Mouse (Mus musculus): Measurements from ENCODE around the gene Gm43720. TPM values are rescaled to one million over a fixed set of nuclear protein-coding genes. Genes with fewer than 3 reads are reported as not detected.

Gm43720 gene
- total RNA-seq, 1 experiment from 2014 or later = not detected

- no peak for ATAC-seq (replicated peaks; ENCODE audit: low read depth, poor library complexity, severe bottlenecking)
Measured at GRCm38 (mm10) chr5:138262582-138263240, 17.0 kb downstream of the Gm43720 start.

- ATAC-seq (replicated peaks; ENCODE audit: low read depth, poor library complexity, severe bottlenecking) = 0 out of 2 replicates have a peak, but pooled peaks have one; percentile 2
Measured at GRCm38 (mm10) chr5:138262001-138262400, 17.8 kb downstream of the Gm43720 start.

GRCm38 (mm10) chr5:138260834-138261233 lies 18.9 kb downstream of the Gm43720 start:
- no peak for ATAC-seq (replicated peaks; ENCODE audit: low read depth, poor library complexity, severe bottlenecking)

GRCm38 (mm10) chr5:138260051-138260450 lies 19.7 kb downstream of the Gm43720 start:
- ATAC-seq (replicated peaks; ENCODE audit: low read depth, poor library complexity, severe bottlenecking) = no peak

GRCm38 (mm10) chr5:138258993-138259392 lies 20.8 kb downstream of the Gm43720 start:
- ATAC-seq (replicated peaks; ENCODE audit: low read depth, poor library complexity, severe bottlenecking) = no peak

GRCm38 (mm10) chr5:138258542-138258941 lies 21.2 kb downstream of the Gm43720 start:
- no peak for ATAC-seq (replicated peaks; ENCODE audit: low read depth, poor library complexity, severe bottlenecking)

- no peak for ATAC-seq (replicated peaks; ENCODE audit: low read depth, poor library complexity, severe bottlenecking)
Measured at GRCm38 (mm10) chr5:138258078-138258477, 21.7 kb downstream of the Gm43720 start.

- no peak for ATAC-seq (replicated peaks; ENCODE audit: low read depth, poor library complexity, severe bottlenecking)
Measured at GRCm38 (mm10) chr5:138257585-138257978, 22.2 kb downstream of the Gm43720 start.

GRCm38 (mm10) chr5:138256966-138257584 lies 22.7 kb downstream of the Gm43720 start:
- peak; percentile 50 for ATAC-seq (replicated peaks; ENCODE audit: low read depth, poor library complexity, severe bottlenecking)

GRCm38 (mm10) chr5:138256094-138256467 lies 23.7 kb downstream of the Gm43720 start:
- no peak for ATAC-seq (replicated peaks; ENCODE audit: low read depth, poor library complexity, severe bottlenecking)

GRCm38 (mm10) chr5:138255353-138256093 lies 24.2 kb downstream of the Gm43720 start, which contains the start of gene Lamtor4:
Lamtor4 (plus strand) TSS chr5:138255482.
- peak; percentile 87 for ATAC-seq (replicated peaks; ENCODE audit: low read depth, poor library complexity, severe bottlenecking)

GRCm38 (mm10) chr5:138253061-138253460 lies 26.7 kb downstream of the Gm43720 start:
- ATAC-seq (replicated peaks; ENCODE audit: low read depth, poor library complexity, severe bottlenecking) = no peak

GRCm38 (mm10) chr5:138251144-138251543 lies 28.6 kb downstream of the Gm43720 start:
- no peak for ATAC-seq (replicated peaks; ENCODE audit: low read depth, poor library complexity, severe bottlenecking)

GRCm38 (mm10) chr5:138241511-138241910 lies 38.2 kb downstream of the Gm43720 start:
- ATAC-seq (replicated peaks; ENCODE audit: low read depth, poor library complexity, severe bottlenecking) = no peak

GRCm38 (mm10) chr5:138234224-138234623 lies 45.5 kb downstream of the Gm43720 start:
- no peak for ATAC-seq (replicated peaks; ENCODE audit: low read depth, poor library complexity, severe bottlenecking)

- no peak for ATAC-seq (replicated peaks; ENCODE audit: low read depth, poor library complexity, severe bottlenecking)
Measured at GRCm38 (mm10) chr5:138233778-138234177, 46.0 kb downstream of the Gm43720 start.

- no peak for ATAC-seq (replicated peaks; ENCODE audit: low read depth, poor library complexity, severe bottlenecking)
Measured at GRCm38 (mm10) chr5:138229511-138229910, 50.2 kb downstream of the Gm43720 start.

GRCm38 (mm10) chr5:138228026-138228425 lies 51.7 kb downstream of the Gm43720 start:
- peak; percentile 56 for ATAC-seq (replicated peaks; ENCODE audit: low read depth, poor library complexity, severe bottlenecking)

- peak; percentile 95 for ATAC-seq (replicated peaks; ENCODE audit: low read depth, poor library complexity, severe bottlenecking)
Measured at GRCm38 (mm10) chr5:138227367-138227766, 52.4 kb downstream of the Gm43720 start.

GRCm38 (mm10) chr5:138226491-138226890 lies 53.3 kb downstream of the Gm43720 start:
- ATAC-seq (replicated peaks; ENCODE audit: low read depth, poor library complexity, severe bottlenecking) = no peak

GRCm38 (mm10) chr5:138225700-138226099 lies 54.1 kb downstream of the Gm43720 start, which contains the start of gene Nxpe5:
Nxpe5 (plus strand) TSS chr5:138225898.
- no peak for ATAC-seq (replicated peaks; ENCODE audit: low read depth, poor library complexity, severe bottlenecking)

Data from common myeloid progenitor, adult 5-6 weeks (primary cell).